Mouse (Mus musculus) brown adipose tissue, adult 24 weeks (tissue): ENCODE data around the gene Rcan3. TPM values are rescaled to one million over a fixed set of nuclear protein-coding genes. Genes with fewer than 3 reads are reported as not detected.

Experiments
- H3K27ac ChIP-seq: fragments of 200-500 bp; replicated peaks from 2 replicates; pipeline ENCODE4 v1.5.1; 2012; ENCODE audit warnings: low read depth, mild to moderate bottlenecking, low read length
- H3K4me1 ChIP-seq: fragments of 200-500 bp; 2 replicates; pipeline ENCODE4 v1.6.1; 2012; ENCODE audit warnings: low read length, mixed read lengths; ENCODE audit not compliant: control insufficient read depth, insufficient read depth, insufficient read length
- H3K4me3 ChIP-seq: fragments of 200-500 bp; 2 replicates; pipeline ENCODE4 v1.5.1; 2012; ENCODE audit warnings: low read depth, mild to moderate bottlenecking, low read length, moderate library complexity; ENCODE audit not compliant: insufficient read depth
- polyA plus RNA-seq: library from polyadenylated mRNA; stranded (reverse); fragments of >200 nt; gene quantifications from 2 replicates; pipeline ENCODE4 v1.2.4, GENCODE M21; 2012; ENCODE audit not compliant: missing spikeins, insufficient read depth, insufficient read length

Gene Rcan3
- polyA plus RNA-seq, 1 experiment, result 10.8 TPM

- Histone ChIP-seq H3K4me3 (no peak overlapping the region), H3K4me1 (peaks cover 5% of the 10 kb centered on the region), H3K27ac (no peak overlapping the region)
Measured at GRCm38 (mm10) chr4:135429990-135430760, 3.5 kb downstream of the Rcan3 start.

- no peak overlapping the region for H3K27ac ChIP-seq
- peaks cover 4% of the 10 kb centered on the region for H3K4me1 ChIP-seq
- H3K4me3 ChIP-seq, result no peak overlapping the region
Measured at GRCm38 (mm10) chr4:135429383-135429782, 4.3 kb downstream of the Rcan3 start.

GRCm38 (mm10) chr4:135426587-135426986, 7.1 kb downstream of the Rcan3 start:
- no peak overlapping the region for H3K4me3 ChIP-seq

GRCm38 (mm10) chr4:135425625-135426024, 8.0 kb downstream of the Rcan3 start:
- H3K4me3 ChIP-seq, result no peak overlapping the region
- no peak overlapping the region for H3K27ac ChIP-seq
- peaks cover 3% of the 10 kb centered on the region for H3K4me1 ChIP-seq

More at GRCm38 (mm10) chr4:135426587-135426986, 7.1 kb downstream of the Rcan3 start:
- Histone ChIP-seq H3K4me1 (peaks cover 3% of the 10 kb centered on the region), H3K27ac (no peak overlapping the region)

- no peak overlapping the region for H3K4me3 ChIP-seq
- no peak overlapping the region for H3K27ac ChIP-seq
- H3K4me1 ChIP-seq, result no peaks in the 10 kb centered on the region
Measured at GRCm38 (mm10) chr4:135420961-135421360, 12.7 kb downstream of the Rcan3 start.

GRCm38 (mm10) chr4:135420416-135420815, 13.2 kb downstream of the Rcan3 start:
- Histone ChIP-seq H3K4me1 (no peaks in the 10 kb centered on the region), H3K4me3 (no peak overlapping the region), H3K27ac (no peak overlapping the region)

- H3K4me1 ChIP-seq, result no peaks in the 10 kb centered on the region
- H3K4me3 ChIP-seq, result no peak overlapping the region
- H3K27ac ChIP-seq, result no peak overlapping the region
Measured at GRCm38 (mm10) chr4:135419996-135420395, 13.7 kb downstream of the Rcan3 start.

- Histone ChIP-seq H3K4me3 (no peak overlapping the region), H3K4me1 (no peaks in the 10 kb centered on the region), H3K27ac (no peak overlapping the region)
Measured at GRCm38 (mm10) chr4:135416367-135416766, 17.3 kb downstream of the Rcan3 start.

GRCm38 (mm10) chr4:135413491-135413890, 20.2 kb downstream of the Rcan3 start:
- Histone ChIP-seq H3K27ac (no peak overlapping the region), H3K4me1 (no peaks in the 10 kb centered on the region), H3K4me3 (no peak overlapping the region)

GRCm38 (mm10) chr4:135411633-135412032, 22.0 kb downstream of the Rcan3 start:
- no peak overlapping the region for H3K27ac ChIP-seq
- no peak overlapping the region for H3K4me3 ChIP-seq
- no peaks in the 10 kb centered on the region for H3K4me1 ChIP-seq

- H3K27ac ChIP-seq, result no peak overlapping the region
Measured at GRCm38 (mm10) chr4:135406180-135406579, 27.5 kb downstream of the Rcan3 start.

GRCm38 (mm10) chr4:135404916-135405315, 28.7 kb downstream of the Rcan3 start:
- Histone ChIP-seq H3K4me3 (no peak overlapping the region), H3K27ac (no peak overlapping the region), H3K4me1 (no peaks in the 10 kb centered on the region)

More at GRCm38 (mm10) chr4:135406180-135406579, 27.5 kb downstream of the Rcan3 start:
- Histone ChIP-seq H3K4me3 (no peak overlapping the region), H3K4me1 (no peaks in the 10 kb centered on the region)

GRCm38 (mm10) chr4:135404048-135404447, 29.6 kb downstream of the Rcan3 start:
- H3K4me3 ChIP-seq, result no peak overlapping the region
- H3K4me1 ChIP-seq, result no peaks in the 10 kb centered on the region
- H3K27ac ChIP-seq, result no peak overlapping the region

GRCm38 (mm10) chr4:135401881-135402280, 31.8 kb downstream of the Rcan3 start:
- no peak overlapping the region for H3K4me3 ChIP-seq
- H3K4me1 ChIP-seq, result no peaks in the 10 kb centered on the region

GRCm38 (mm10) chr4:135397991-135398390, 35.7 kb downstream of the Rcan3 start, which contains the start of gene Ncmap:
Gene Ncmap (minus strand): TSS chr4:135398227.
- Histone ChIP-seq H3K27ac (no peak within 1 kb of the TSS), H3K4me3 (no peak within 1 kb of the TSS), H3K4me1 (no peaks in the 10 kb centered on the region)

More at GRCm38 (mm10) chr4:135401881-135402280, 31.8 kb downstream of the Rcan3 start:
- no peak overlapping the region for H3K27ac ChIP-seq

GRCm38 (mm10) chr4:135397551-135397950, 36.1 kb downstream of the Rcan3 start:
- H3K4me1 ChIP-seq, result no peaks in the 10 kb centered on the region
- no peak overlapping the region for H3K27ac ChIP-seq
- H3K4me3 ChIP-seq, result no peak overlapping the region
